ENCODE assay signal across 29 mouse cellular contexts in the genomic region with DNA sequence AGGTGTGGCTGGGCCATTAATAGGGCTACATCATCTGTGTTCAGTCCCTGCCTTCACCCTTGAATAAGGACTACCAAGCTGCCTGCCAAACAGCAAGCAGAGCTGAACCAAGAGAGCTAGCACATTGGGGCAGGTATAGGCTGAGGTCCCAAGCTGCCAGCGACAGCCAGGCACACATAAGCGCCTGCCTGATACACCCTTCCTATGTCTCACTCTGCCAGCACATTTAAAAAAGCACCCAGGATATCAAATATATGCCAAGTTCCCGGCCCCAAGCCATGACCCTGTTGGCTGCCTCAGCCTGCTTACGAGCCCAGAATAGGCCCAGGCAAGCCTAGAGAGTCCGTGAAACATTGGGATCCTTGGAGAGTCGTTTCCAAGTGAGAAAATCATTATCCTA. TPM values are rescaled to one million over a fixed set of nuclear protein-coding genes. Genes with fewer than 3 reads are reported as not detected.
DNase-seq lines count a peak whose midpoint lies in the region; ATAC-seq lines count a peak whose summit lies in the region.
"Had no signal": no experiment of that assay in that cellular context is flagged by ENCODE, and none has a peak within 500 bp of the region (broad histone marks: within the 10 kb centered on the region; RNA-seq: fewer than 3 reads in every experiment).

No protein-coding gene starts in this region.

- no peak overlapping the region for H3K27ac ChIP-seq in forebrain, embryonic 11.5 days (ENCODE audit: low read depth, low read length)
- no peak overlapping the region for H3K27ac ChIP-seq in forebrain, embryonic 16.5 days (ENCODE audit: low read length)
- no peak overlapping the region for H3K27ac ChIP-seq in intestine, embryonic 15.5 days
- H3K27ac ChIP-seq: forebrain, embryonic 12.5 days; heart, embryonic 15.5 days; hindbrain, embryonic 10.5 days; limb, embryonic 12.5 days; liver, embryonic 13.5 days; midbrain, embryonic 12.5 days; neural tube, embryonic 15.5 days; stomach, embryonic 15.5 days had no signal

- no peaks in the 10 kb centered on the region for H3K36me3 ChIP-seq in forebrain, embryonic 11.5 days (ENCODE audit: control insufficient read depth, insufficient read depth, low read length)
- no peaks in the 10 kb centered on the region for H3K36me3 ChIP-seq in forebrain, embryonic 16.5 days (ENCODE audit: control insufficient read depth, insufficient read depth)
- H3K36me3 ChIP-seq in intestine, embryonic 15.5 days, result no peaks in the 10 kb centered on the region
- H3K36me3 ChIP-seq: forebrain, embryonic 12.5 days; heart, embryonic 15.5 days; hindbrain, embryonic 10.5 days; limb, embryonic 12.5 days; liver, embryonic 13.5 days; midbrain, embryonic 12.5 days; neural tube, embryonic 15.5 days; stomach, embryonic 15.5 days had no signal

- WGBS in forebrain, embryonic 11.5 days, result 89% methylated on average over 6 of the region's 6 CpGs
- WGBS in forebrain, embryonic 16.5 days, result 83% methylated on average over 6 of the region's 6 CpGs
- 84% methylated on average over 6 of the region's 6 CpGs for WGBS in intestine, embryonic 15.5 days

- peak; percentile 35 for DNase-seq in forebrain, embryonic 11.5 days (ENCODE audit: low spot score)
- DNase-seq in heart, adult 9 months (ENCODE audit: low spot score in 2 of 2), result peak; percentile 14 to 16
- no peak for DNase-seq in heart, postnatal 14 days
- DNase-seq in gastrocnemius, postnatal 14 days, result peak; percentile 45
- DNase-seq in testis, postnatal 10 days (ENCODE audit: low spot score), result no peak
- DNase-seq: cerebellum, adult 2 months; kidney, adult 9 months; kidney, postnatal 14 days; liver, embryonic 13.5 days; lung, adult 2 months; right cerebral cortex, adult 18-20 months; right cerebral cortex, postnatal 4 days; thymus, adult 18-20 months; thymus, postnatal 36 days had no signal

- no peaks in the 10 kb centered on the region for H3K9me3 ChIP-seq in forebrain, embryonic 11.5 days (ENCODE audit: control insufficient read depth, low read length)
- no peaks in the 10 kb centered on the region for H3K9me3 ChIP-seq in forebrain, embryonic 16.5 days (ENCODE audit: control insufficient read depth, low read length)
- H3K9me3 ChIP-seq in intestine, embryonic 15.5 days, result no peaks in the 10 kb centered on the region
- H3K9me3 ChIP-seq: forebrain, embryonic 12.5 days; heart, embryonic 15.5 days; hindbrain, embryonic 10.5 days; limb, embryonic 12.5 days; liver, embryonic 13.5 days; midbrain, embryonic 12.5 days; neural tube, embryonic 15.5 days; stomach, embryonic 15.5 days had no signal

- no peak for ATAC-seq in forebrain, embryonic 11.5 days (replicated peaks; ENCODE audit: low FRiP score)
- no peak for ATAC-seq in forebrain, embryonic 16.5 days
- ATAC-seq in intestine, embryonic 15.5 days, result no peak
- ATAC-seq: activated CD4-positive, CD25-positive, alpha-beta regulatory T cell, adult 4 months; hindbrain, embryonic 16.5 days; intestine, embryonic 16.5 days had no signal

- no peaks in the 10 kb centered on the region for H3K4me1 ChIP-seq in forebrain, embryonic 11.5 days (replicated peaks; ENCODE audit: control insufficient read depth, insufficient read depth, low read length)
- H3K4me1 ChIP-seq in forebrain, embryonic 16.5 days (replicated peaks; ENCODE audit: control insufficient read depth, insufficient read depth, low read length), result no peaks in the 10 kb centered on the region
- no peaks in the 10 kb centered on the region for H3K4me1 ChIP-seq in intestine, embryonic 15.5 days (replicated peaks)
- H3K4me1 ChIP-seq: forebrain, embryonic 12.5 days; heart, embryonic 15.5 days; hindbrain, embryonic 10.5 days; limb, embryonic 12.5 days; liver, embryonic 13.5 days; midbrain, embryonic 12.5 days; neural tube, embryonic 15.5 days; stomach, embryonic 15.5 days had no signal

- H3K27me3 ChIP-seq in forebrain, embryonic 11.5 days (ENCODE audit: control insufficient read depth, insufficient read depth, low read length), result no peaks in the 10 kb centered on the region; the same call in 1 of the 2 replicates
- no peaks in the 10 kb centered on the region for H3K27me3 ChIP-seq in forebrain, embryonic 16.5 days (replicated peaks; ENCODE audit: control insufficient read depth, insufficient read depth, low read length)
- no peaks in the 10 kb centered on the region for H3K27me3 ChIP-seq in intestine, embryonic 15.5 days (replicated peaks)
- H3K27me3 ChIP-seq: forebrain, embryonic 12.5 days; heart, embryonic 15.5 days; limb, embryonic 12.5 days; midbrain, embryonic 12.5 days; neural tube, embryonic 15.5 days; stomach, embryonic 15.5 days had no signal

- intact Hi-C loops in heart, postnatal 14 days (cut with DNase I), result no loop called here
- intact Hi-C loops in gastrocnemius, postnatal 14 days (cut with DNase I; ENCODE audit: low total_unique reads), result no loop called here

- H3K4me3 ChIP-seq in forebrain, embryonic 11.5 days (ENCODE audit: low read depth, low read length), result no peak overlapping the region
- H3K4me3 ChIP-seq in forebrain, embryonic 16.5 days (replicated peaks; ENCODE audit: low read length), result no peak overlapping the region
- no peak overlapping the region for H3K4me3 ChIP-seq in intestine, embryonic 15.5 days (replicated peaks)
- H3K4me3 ChIP-seq: forebrain, embryonic 12.5 days; heart, embryonic 15.5 days; hindbrain, embryonic 10.5 days; limb, embryonic 12.5 days; liver, embryonic 13.5 days; midbrain, embryonic 12.5 days; neural tube, embryonic 15.5 days; stomach, embryonic 15.5 days had no signal

- no peak overlapping the region for H3K4me2 ChIP-seq in forebrain, embryonic 11.5 days (ENCODE audit: low read depth, low read length, severe bottlenecking)
- no peak overlapping the region for H3K4me2 ChIP-seq in forebrain, embryonic 16.5 days (ENCODE audit: low read length)
- H3K4me2 ChIP-seq in intestine, embryonic 15.5 days (replicated peaks), result no peak overlapping the region
- H3K4me2 ChIP-seq: forebrain, embryonic 12.5 days; heart, embryonic 15.5 days; limb, embryonic 12.5 days; liver, embryonic 13.5 days; midbrain, embryonic 12.5 days; neural tube, embryonic 15.5 days; stomach, embryonic 15.5 days had no signal

- no peak overlapping the region for H3K9ac ChIP-seq in forebrain, embryonic 11.5 days (ENCODE audit: low read length)
- no peak overlapping the region for H3K9ac ChIP-seq in forebrain, embryonic 16.5 days (replicated peaks; ENCODE audit: low read depth, low read length)
- no peak overlapping the region for H3K9ac ChIP-seq in intestine, embryonic 15.5 days
- H3K9ac ChIP-seq: forebrain, embryonic 12.5 days; heart, embryonic 15.5 days; limb, embryonic 12.5 days; liver, embryonic 13.5 days; midbrain, embryonic 12.5 days; neural tube, embryonic 15.5 days; stomach, embryonic 15.5 days had no signal

RNA-seq across cellular contexts. Expression of gene Igf2, which starts 36.8 kb away (rescaled TPM):
- 121 and 141 TPM in 2 replicates for polyA plus RNA-seq in forebrain, embryonic 11.5 days (2014; fragmentation: Nextera tagmentation; extraction: Ambion mirVana)
- polyA plus RNA-seq in forebrain, embryonic 16.5 days (2015; fragmentation: Nextera tagmentation; extraction: Ambion mirVana), result 64.3 and 95.2 TPM in 2 replicates
- total RNA-seq in heart, postnatal 14 days (2021), result 100 to 1,000 TPM; 349 to 384 TPM
- 1,000 to 10,000 TPM; 2,828 to 3,358 TPM for total RNA-seq in gastrocnemius, postnatal 14 days (2021)
- polyA plus RNA-seq in intestine, embryonic 15.5 days (2015; fragmentation: Nextera tagmentation; extraction: Ambion mirVana), result 958 and 978 TPM in 2 replicates
- total RNA-seq: granulocyte monocyte progenitor cell, adult 5-6 weeks; megakaryocyte, adult 5-6 weeks; MEL had no signal

RNA-seq across cellular contexts. Expression of gene Gm49394, which starts 39.9 kb away (rescaled TPM):
- polyA plus RNA-seq in forebrain, embryonic 11.5 days (2014; fragmentation: Nextera tagmentation; extraction: Ambion mirVana), result not detected in 2 replicates
- not detected in 2 replicates for polyA plus RNA-seq in forebrain, embryonic 16.5 days (2015; fragmentation: Nextera tagmentation; extraction: Ambion mirVana)
- total RNA-seq in heart, postnatal 14 days (2021), result not detected
- under 1 TPM; 0.22 to 0.86 TPM for total RNA-seq in gastrocnemius, postnatal 14 days (2021)
- 1.0 and 1.4 TPM in 2 replicates for polyA plus RNA-seq in intestine, embryonic 15.5 days (2015; fragmentation: Nextera tagmentation; extraction: Ambion mirVana)
- total RNA-seq: granulocyte monocyte progenitor cell, adult 5-6 weeks; megakaryocyte, adult 5-6 weeks; MEL had no signal
- polyA plus RNA-seq: activated CD4-positive, CD25-positive, alpha-beta regulatory T cell, adult 4 months; forebrain, embryonic 12.5 days; heart, embryonic 15.5 days; hindbrain, embryonic 10.5 days; hindbrain, embryonic 16.5 days; limb, embryonic 12.5 days; liver, embryonic 13.5 days; lung, adult 2 months; midbrain, embryonic 12.5 days; neural tube, embryonic 15.5 days had no signal

Comparison
In these comparisons a context has a peak if more than half of its experiments do, and no peak if none do; other contexts are left out.
1. DNase-seq: peak in forebrain, embryonic 11.5 days (single experiment), heart, adult 9 months (2 of 2) and gastrocnemius, postnatal 14 days (single experiment); none in heart, postnatal 14 days (0 of 2) and testis, postnatal 10 days (single experiment).